Mouse (Mus musculus): ENCODE measurements around the gene Pole. TPM values are rescaled to one million over a fixed set of nuclear protein-coding genes. Genes with fewer than 3 reads are reported as not detected.

The Pole gene
- polyA plus RNA-seq, 1 experiment: 81.8 TPM

DNA sequence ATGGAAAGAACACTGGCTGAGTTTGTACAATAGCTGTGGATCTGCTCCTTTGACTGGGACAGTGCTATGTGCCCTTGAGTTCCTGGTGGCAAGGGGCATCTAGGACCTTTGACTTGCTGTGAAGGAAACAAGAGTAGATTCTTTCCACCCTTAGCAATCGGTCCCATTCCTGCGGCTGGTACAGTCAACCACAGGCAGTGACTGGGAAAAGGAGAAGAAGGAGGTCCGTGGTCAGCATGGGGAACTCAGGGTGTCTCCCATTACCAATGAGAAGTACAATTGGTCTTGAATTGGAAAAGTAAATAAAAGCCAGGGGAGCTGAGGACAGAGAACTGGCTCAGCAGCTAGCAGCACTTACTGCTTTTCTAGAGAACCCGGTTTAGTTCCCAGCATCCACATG, 59.4 kb downstream of the Pole start:
- Histone ChIP-seq H3K4me1 (ENCODE audit: control insufficient read depth, insufficient read depth, low read length) (peaks cover 4% of the 10 kb centered on the region), H3K9me3 (replicated peaks; ENCODE audit: control insufficient read depth, insufficient read depth, low read length, poor library complexity, severe bottlenecking) (no peaks in the 10 kb centered on the region), H3K36me3 (ENCODE audit: control insufficient read depth, insufficient read depth, low read length, poor library complexity, severe bottlenecking) (no peaks in the 10 kb centered on the region), H3K9ac (ENCODE audit: low read depth, poor library complexity, severe bottlenecking) (no peak overlapping the region), H3K27ac (ENCODE audit: insufficient read depth, low read length) (no peak overlapping the region), H3K4me3 (ENCODE audit: low read depth, low read length) (no peak overlapping the region), H3K27me3 (ENCODE audit: control insufficient read depth, insufficient read depth, low read length, poor library complexity, severe bottlenecking) (no peaks in the 10 kb centered on the region)
- TF ChIP-seq POLR2A (IDR thresholded peaks at IDR 0.05; ENCODE audit: insufficient read depth, low read length) (no peak), CTCF (IDR thresholded peaks at IDR 0.05; ENCODE audit: low read depth, low read length) (no peak), EP300 (IDR thresholded peaks at IDR 0.05; ENCODE audit: insufficient read depth, low read depth, low read length) (no peak)

DNA sequence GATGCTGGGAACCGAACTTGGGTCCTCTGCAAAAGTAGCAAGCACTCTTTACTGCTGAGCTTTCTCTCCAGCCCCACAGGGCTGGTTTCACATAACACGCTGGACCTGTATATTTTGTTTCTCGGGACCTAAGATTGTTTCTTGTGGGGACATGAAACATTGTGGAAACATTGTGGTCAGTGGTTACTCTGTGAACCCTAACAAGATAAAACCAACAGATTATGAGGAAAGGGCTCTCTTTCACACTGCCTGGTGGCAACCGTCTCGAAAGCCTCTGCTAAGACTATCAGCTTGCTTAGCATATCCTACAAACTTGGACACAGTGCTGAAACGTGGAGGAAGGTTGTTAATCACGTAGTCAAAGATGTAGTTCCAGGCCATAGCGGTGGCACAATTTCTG, 60.9 kb downstream of the Pole start:
- TF ChIP-seq POLR2A (IDR thresholded peaks at IDR 0.05; ENCODE audit: insufficient read depth, low read length) (no peak), EP300 (IDR thresholded peaks at IDR 0.05; ENCODE audit: insufficient read depth, low read depth, low read length) (no peak), CTCF (IDR thresholded peaks at IDR 0.05; ENCODE audit: low read depth, low read length) (no peak)
- Histone ChIP-seq H3K36me3 (ENCODE audit: control insufficient read depth, insufficient read depth, low read length, poor library complexity, severe bottlenecking) (no peaks in the 10 kb centered on the region), H3K27ac (ENCODE audit: insufficient read depth, low read length) (no peak overlapping the region)

DNA sequence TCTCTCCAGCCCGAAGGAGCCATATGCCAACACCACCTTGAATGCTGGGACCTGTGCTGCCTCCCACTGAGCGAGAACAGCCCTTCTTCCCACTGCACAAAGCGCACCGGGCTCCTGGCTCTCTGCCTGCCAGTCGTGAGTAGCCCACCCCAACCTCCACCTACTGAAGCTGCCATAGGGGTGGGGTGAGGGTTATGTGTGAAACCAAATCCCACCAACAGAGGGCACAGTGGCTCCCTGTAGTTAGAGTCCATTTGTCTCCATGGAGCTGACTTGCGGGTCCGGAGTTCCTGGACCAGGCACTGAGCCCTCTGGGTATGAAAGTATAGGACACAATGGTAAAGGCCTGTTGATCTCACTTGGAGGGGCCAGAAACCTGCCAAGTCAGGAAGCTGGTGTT, 68.6 kb downstream of the Pole start:
- Histone ChIP-seq H3K9ac (ENCODE audit: low read depth, poor library complexity, severe bottlenecking) (no peak overlapping the region), H3K27ac (ENCODE audit: insufficient read depth, low read length) (no peak overlapping the region), H3K9me3 (replicated peaks; ENCODE audit: control insufficient read depth, insufficient read depth, low read length, poor library complexity, severe bottlenecking) (no peaks in the 10 kb centered on the region), H3K4me3 (ENCODE audit: low read depth, low read length) (peak overlapping the region; percentile 22), H3K27me3 (ENCODE audit: control insufficient read depth, insufficient read depth, low read length, poor library complexity, severe bottlenecking) (no peaks in the 10 kb centered on the region), H3K4me1 (ENCODE audit: control insufficient read depth, insufficient read depth, low read length) (peaks cover 3% of the 10 kb centered on the region), H3K36me3 (ENCODE audit: control insufficient read depth, insufficient read depth, low read length, poor library complexity, severe bottlenecking) (no peaks in the 10 kb centered on the region)
- TF ChIP-seq EP300 (IDR thresholded peaks at IDR 0.05; ENCODE audit: insufficient read depth, low read depth, low read length) (no peak), CTCF (IDR thresholded peaks at IDR 0.05; ENCODE audit: low read depth, low read length) (peak; percentile 66), POLR2A (IDR thresholded peaks at IDR 0.05; ENCODE audit: insufficient read depth, low read length) (no peak)

More for the DNA sequence above, 60.9 kb downstream of the Pole start:
- H3K9ac ChIP-seq (ENCODE audit: low read depth, poor library complexity, severe bottlenecking): no peak overlapping the region
- no peaks in the 10 kb centered on the region for H3K9me3 ChIP-seq (replicated peaks; ENCODE audit: control insufficient read depth, insufficient read depth, low read length, poor library complexity, severe bottlenecking)
- H3K27me3 ChIP-seq (ENCODE audit: control insufficient read depth, insufficient read depth, low read length, poor library complexity, severe bottlenecking): no peaks in the 10 kb centered on the region
- no peak overlapping the region for H3K4me3 ChIP-seq (ENCODE audit: low read depth, low read length)
- peaks cover 4% of the 10 kb centered on the region for H3K4me1 ChIP-seq (ENCODE audit: control insufficient read depth, insufficient read depth, low read length)

DNA sequence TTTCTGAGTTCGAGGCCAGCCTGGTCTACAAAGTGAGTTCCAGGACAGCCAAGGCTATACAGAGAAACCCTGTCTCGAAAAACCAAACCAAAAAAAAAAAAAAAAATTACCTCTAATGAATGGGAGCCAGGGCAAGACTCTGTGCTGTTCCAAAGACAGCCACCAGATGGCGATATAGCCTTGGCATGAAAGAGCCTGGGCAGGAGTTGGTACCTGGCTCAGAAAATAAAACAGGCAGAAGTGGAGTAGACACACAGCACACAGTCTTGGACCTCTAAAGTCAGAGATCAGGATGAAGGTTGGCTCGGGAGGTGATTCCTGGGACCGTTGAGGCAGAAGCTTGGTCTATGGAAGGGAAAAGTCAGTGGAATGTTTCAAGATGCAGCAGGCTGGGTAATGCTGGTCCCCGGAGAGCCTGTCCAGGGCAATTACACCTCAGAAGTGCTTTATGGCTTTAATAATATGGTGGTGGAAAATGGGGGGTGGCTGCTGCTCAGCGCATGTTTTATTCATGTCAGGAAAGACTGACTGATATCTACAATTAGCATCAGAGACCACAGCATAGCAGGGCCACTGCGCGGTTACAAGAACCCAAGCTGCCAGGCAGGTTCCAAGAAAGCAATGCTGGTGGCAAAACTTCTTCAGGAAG, 71.5 kb downstream of the Pole start:
- TF ChIP-seq CTCF (IDR thresholded peaks at IDR 0.05; ENCODE audit: low read depth, low read length) (peak; percentile 75), POLR2A (IDR thresholded peaks at IDR 0.05; ENCODE audit: insufficient read depth, low read length) (no peak)
- no peaks in the 10 kb centered on the region for H3K27me3 ChIP-seq (ENCODE audit: control insufficient read depth, insufficient read depth, low read length, poor library complexity, severe bottlenecking)
- no peak overlapping the region for H3K27ac ChIP-seq (ENCODE audit: insufficient read depth, low read length)
- no peaks in the 10 kb centered on the region for H3K9me3 ChIP-seq (replicated peaks; ENCODE audit: control insufficient read depth, insufficient read depth, low read length, poor library complexity, severe bottlenecking)
- no peaks in the 10 kb centered on the region for H3K36me3 ChIP-seq (ENCODE audit: control insufficient read depth, insufficient read depth, low read length, poor library complexity, severe bottlenecking)
- peaks cover 3% of the 10 kb centered on the region for H3K4me1 ChIP-seq (ENCODE audit: control insufficient read depth, insufficient read depth, low read length)
- no peak overlapping the region for H3K9ac ChIP-seq (ENCODE audit: low read depth, poor library complexity, severe bottlenecking)
- H3K4me3 ChIP-seq (ENCODE audit: low read depth, low read length): no peak overlapping the region

DNA sequence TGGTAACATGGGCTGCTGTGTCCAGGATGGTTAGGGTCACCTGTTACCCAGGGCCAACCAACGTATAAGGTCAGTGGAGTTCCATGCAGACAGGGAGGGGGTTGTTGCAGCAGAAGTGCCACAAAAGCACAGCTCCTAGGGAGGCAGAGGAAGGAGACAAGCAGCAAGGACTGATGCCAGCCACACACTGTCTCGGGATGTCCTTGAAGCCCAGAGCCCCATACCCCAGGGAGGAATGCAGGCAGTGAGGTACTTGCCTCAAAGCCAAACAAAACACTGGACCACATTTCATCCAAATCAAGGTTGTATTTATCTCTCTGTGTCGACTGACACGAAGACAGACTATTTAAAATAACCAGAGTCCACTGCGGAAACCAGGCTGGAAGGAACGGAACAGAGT, 75.4 kb downstream of the Pole start:
- no peaks in the 10 kb centered on the region for H3K27me3 ChIP-seq (ENCODE audit: control insufficient read depth, insufficient read depth, low read length, poor library complexity, severe bottlenecking)
- H3K36me3 ChIP-seq (ENCODE audit: control insufficient read depth, insufficient read depth, low read length, poor library complexity, severe bottlenecking): no peaks in the 10 kb centered on the region
- no peaks in the 10 kb centered on the region for H3K4me1 ChIP-seq (ENCODE audit: control insufficient read depth, insufficient read depth, low read length)
- H3K4me3 ChIP-seq (ENCODE audit: low read depth, low read length): no peak overlapping the region
- TF ChIP-seq CTCF (IDR thresholded peaks at IDR 0.05; ENCODE audit: low read depth, low read length) (no peak), EP300 (IDR thresholded peaks at IDR 0.05; ENCODE audit: insufficient read depth, low read depth, low read length) (no peak), POLR2A (IDR thresholded peaks at IDR 0.05; ENCODE audit: insufficient read depth, low read length) (no peak)
- H3K27ac ChIP-seq (ENCODE audit: insufficient read depth, low read length): no peak overlapping the region
- no peaks in the 10 kb centered on the region for H3K9me3 ChIP-seq (replicated peaks; ENCODE audit: control insufficient read depth, insufficient read depth, low read length, poor library complexity, severe bottlenecking)
- H3K9ac ChIP-seq (ENCODE audit: low read depth, poor library complexity, severe bottlenecking): no peak overlapping the region

DNA sequence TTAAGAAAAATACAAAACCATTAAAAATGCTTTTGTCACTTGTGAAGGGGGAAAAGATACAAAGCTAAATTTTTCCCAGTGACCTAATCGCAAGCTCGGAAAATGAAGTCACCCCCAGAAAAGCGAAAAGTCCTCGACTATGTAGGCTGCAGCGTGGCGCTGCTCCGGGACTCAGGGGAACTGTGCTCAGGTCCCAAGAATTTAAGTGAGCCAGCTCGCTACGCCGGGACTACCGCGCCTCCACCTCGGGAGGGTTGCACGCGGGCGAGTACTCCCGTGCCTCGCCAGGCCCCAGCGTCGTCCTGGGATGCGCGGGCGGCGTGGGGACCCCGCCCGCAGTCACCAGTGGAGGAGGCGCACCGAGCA, 76.7 kb downstream of the Pole start:
- Histone ChIP-seq H3K36me3 (ENCODE audit: control insufficient read depth, insufficient read depth, low read length, poor library complexity, severe bottlenecking) (no peaks in the 10 kb centered on the region; the same call in 1 of the 2 replicates), H3K4me1 (ENCODE audit: control insufficient read depth, insufficient read depth, low read length) (no peaks in the 10 kb centered on the region), H3K27me3 (ENCODE audit: control insufficient read depth, insufficient read depth, low read length, poor library complexity, severe bottlenecking) (no peaks in the 10 kb centered on the region), H3K27ac (ENCODE audit: insufficient read depth, low read length) (no peak overlapping the region), H3K4me3 (ENCODE audit: low read depth, low read length) (peak overlapping the region; percentile 64), H3K9me3 (replicated peaks; ENCODE audit: control insufficient read depth, insufficient read depth, low read length, poor library complexity, severe bottlenecking) (no peaks in the 10 kb centered on the region), H3K9ac (ENCODE audit: low read depth, poor library complexity, severe bottlenecking) (peak overlapping the region; percentile 26)
- TF ChIP-seq CTCF (IDR thresholded peaks at IDR 0.05; ENCODE audit: low read depth, low read length) (no peak), POLR2A (IDR thresholded peaks at IDR 0.05; ENCODE audit: insufficient read depth, low read length) (no peak), EP300 (IDR thresholded peaks at IDR 0.05; ENCODE audit: insufficient read depth, low read depth, low read length) (no peak)

All from ES-Bruce4 (cell line).